Mouse (Mus musculus) liver, adult 2 months (tissue): ENCODE measurements around the gene Thada.

Experiments
- CTCF ChIP-seq: fragments of 200-500 bp; IDR thresholded peaks from 2 replicates; pipeline ENCODE4 v1.5.1; 2011; ENCODE audit warnings: low read depth, low read length, control low read depth
- POLR2A ChIP-seq: fragments of 200-500 bp; IDR thresholded peaks from 2 replicates; pipeline ENCODE4 v1.6.1; 2011; ENCODE audit warnings: low read length, control low read depth; ENCODE audit not compliant: insufficient read depth; ENCODE audit errors: extremely low read depth

GRCm38 (mm10) chr17:84224217-84224887 lies 241.7 kb downstream of the Thada start:
- no peak for TF ChIP-seq CTCF
- TF ChIP-seq POLR2A, result no peak
